Mouse (Mus musculus): Measurements from ENCODE around the gene Atf3.
"Not testable (repeated sequence)": the region's sequence is repeated elsewhere in the genome, so short reads cannot be mapped to it uniquely, and the experiment has no call there.

Gene Atf3

DNA sequence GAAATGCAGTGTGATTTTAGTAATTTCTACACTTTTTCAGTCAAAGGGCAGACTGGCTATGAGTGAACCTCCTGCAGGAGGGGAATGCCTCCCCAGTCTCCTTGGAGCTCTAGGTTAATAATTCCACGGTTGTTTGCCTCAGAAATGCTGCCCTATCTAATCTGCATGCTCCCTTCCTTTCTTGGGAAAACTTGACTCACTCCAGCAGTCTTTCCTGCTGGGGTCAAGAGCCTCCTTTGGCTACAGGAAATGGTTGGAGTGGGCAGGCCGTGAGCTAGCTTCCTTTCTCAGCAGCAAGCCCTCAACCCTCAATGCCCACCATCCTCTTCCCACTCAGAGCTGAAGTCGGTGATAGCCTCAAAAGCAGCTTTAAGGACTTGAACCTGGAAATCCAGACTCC lies 63.5 kb downstream of the Atf3 start:
- DNase-seq (ENCODE audit: low read depth in 2 of 2, low spot score in 2 of 2): no peak

DNA sequence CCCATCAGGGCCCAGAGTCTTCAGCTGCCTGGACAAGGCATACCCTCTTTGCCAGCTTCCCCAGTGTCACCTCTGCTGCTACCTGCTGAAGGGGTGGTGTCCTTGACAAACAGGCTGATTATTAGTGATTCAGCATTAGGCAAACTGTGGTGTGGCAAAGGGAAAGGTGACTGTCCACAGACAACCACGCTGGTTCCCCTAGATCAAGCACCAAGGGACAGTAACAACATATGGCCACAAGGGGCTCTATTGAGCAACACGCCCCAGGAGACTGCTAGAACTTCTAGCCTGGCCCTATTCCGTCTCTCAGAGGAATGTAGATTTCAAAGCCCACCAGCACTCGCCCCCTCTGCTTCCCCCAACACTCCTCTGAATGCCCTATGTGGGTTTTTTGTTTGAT lies 64.8 kb downstream of the Atf3 start:
- DNase-seq (ENCODE audit: low read depth in 2 of 2, low spot score in 2 of 2): peak; percentile 16 to 34

- DNase-seq (ENCODE audit: low read depth in 2 of 2, low spot score in 2 of 2): no peak
Observed at GRCm38 (mm10) chr1:191150924-191151605, 66.8 kb downstream of the Atf3 start.

DNA sequence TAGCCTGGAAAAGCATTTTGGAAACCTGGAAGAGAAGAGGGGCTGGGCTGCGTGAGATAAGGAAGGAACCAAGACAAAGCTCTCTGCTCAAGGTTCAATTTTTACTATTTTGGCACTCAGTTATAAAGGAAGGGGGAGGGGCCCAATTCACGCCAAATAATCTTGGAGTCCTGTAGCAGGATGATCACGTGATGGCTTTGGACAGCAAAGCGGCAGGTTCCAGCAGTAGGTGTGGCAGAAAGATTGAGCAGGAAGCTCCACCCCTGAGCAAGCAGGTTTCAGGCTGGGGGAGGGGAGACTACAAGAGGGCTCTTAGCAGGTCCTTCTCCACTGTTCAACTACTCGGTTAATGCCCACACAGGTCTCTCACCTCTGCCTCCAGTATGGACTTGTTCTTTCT lies 68.3 kb downstream of the Atf3 start:
- not testable (repeated sequence) for DNase-seq (ENCODE audit: low read depth in 2 of 2, low spot score in 2 of 2)

GRCm38 (mm10) chr1:191140983-191141382 lies 76.9 kb downstream of the Atf3 start:
- no peak for DNase-seq (ENCODE audit: low read depth in 2 of 2, low spot score in 2 of 2)

DNA sequence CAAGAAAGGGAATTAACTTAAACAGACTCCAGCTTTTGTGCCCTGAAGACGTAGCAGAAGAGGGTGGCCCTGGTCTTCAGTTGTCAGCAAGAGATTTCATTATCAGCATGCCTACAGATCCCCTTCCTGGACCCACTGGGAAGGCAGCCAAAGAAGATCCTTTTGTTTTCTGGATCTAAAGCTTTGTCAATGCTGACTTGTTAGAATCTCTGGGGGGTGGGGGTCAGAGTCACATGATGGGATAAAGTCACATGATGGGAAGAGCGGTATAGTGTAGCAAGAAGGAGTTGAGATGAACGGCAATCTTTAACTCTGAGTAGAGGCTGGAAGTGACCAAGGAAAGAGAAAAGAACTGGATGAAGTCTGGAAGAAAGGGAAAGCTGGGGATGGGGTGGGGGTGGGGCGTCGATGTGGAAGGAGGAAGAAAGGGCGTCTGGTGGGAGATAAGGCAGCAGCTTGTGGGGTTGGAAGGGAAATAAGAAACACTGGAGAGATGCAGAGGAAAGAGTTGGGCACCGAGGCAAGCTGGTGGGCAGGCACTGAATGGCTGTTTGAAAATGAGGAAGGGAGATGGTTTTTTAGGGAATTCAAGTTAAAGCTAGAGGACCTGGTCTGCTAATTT lies 78.9 kb downstream of the Atf3 start:
- no peak for DNase-seq (ENCODE audit: low read depth in 2 of 2, low spot score in 2 of 2)

- no peak for DNase-seq (ENCODE audit: low read depth in 2 of 2, low spot score in 2 of 2)
Observed at GRCm38 (mm10) chr1:191138436-191138835, 79.4 kb downstream of the Atf3 start.

DNA sequence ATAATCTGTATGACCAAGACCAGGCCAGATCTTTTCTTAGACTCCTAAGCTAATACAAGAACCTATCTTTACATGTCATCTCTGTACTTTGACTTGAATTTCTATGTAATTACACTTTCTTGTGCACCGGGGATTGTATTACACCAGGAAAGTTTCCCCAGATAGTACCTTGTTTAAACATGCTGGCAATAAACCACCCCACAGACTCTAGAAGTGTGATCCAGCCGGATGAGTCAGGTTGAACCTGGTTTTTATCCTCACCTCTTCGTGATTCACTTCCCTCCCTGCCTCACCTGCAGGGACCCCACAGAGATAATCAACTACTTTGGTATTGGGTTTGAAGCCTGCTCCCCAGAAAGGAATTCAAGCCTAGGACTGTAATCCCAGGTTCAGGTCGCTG lies 82.4 kb downstream of the Atf3 start:
- DNase-seq (ENCODE audit: low read depth in 2 of 2, low spot score in 2 of 2): no peak

GRCm38 (mm10) chr1:191132934-191133333 lies 84.9 kb downstream of the Atf3 start:
- DNase-seq (ENCODE audit: low read depth in 2 of 2, low spot score in 2 of 2): no peak

DNA sequence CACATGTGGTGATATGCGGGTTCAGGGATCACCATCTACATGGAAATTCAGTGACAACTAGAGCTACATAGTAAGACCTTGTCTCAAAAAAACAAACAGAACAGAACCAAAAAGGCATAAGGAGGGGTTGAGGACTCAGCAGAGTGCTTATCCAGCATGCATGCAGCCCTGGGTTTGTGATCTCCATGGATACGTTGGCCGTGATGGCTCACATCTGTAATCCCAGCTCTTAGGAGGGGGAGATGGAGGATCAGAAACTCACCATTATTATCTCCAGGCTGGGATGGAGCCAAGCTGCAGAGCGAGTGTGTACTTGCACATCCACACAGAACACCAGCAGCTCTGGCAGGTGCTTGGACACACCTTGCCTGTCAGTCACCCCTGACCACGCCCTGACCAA lies 85.6 kb downstream of the Atf3 start:
- no peak for DNase-seq (ENCODE audit: low read depth in 2 of 2, low spot score in 2 of 2)

GRCm38 (mm10) chr1:191131692-191132091 lies 86.1 kb downstream of the Atf3 start:
- DNase-seq (ENCODE audit: low read depth in 2 of 2, low spot score in 2 of 2): no peak

DNA sequence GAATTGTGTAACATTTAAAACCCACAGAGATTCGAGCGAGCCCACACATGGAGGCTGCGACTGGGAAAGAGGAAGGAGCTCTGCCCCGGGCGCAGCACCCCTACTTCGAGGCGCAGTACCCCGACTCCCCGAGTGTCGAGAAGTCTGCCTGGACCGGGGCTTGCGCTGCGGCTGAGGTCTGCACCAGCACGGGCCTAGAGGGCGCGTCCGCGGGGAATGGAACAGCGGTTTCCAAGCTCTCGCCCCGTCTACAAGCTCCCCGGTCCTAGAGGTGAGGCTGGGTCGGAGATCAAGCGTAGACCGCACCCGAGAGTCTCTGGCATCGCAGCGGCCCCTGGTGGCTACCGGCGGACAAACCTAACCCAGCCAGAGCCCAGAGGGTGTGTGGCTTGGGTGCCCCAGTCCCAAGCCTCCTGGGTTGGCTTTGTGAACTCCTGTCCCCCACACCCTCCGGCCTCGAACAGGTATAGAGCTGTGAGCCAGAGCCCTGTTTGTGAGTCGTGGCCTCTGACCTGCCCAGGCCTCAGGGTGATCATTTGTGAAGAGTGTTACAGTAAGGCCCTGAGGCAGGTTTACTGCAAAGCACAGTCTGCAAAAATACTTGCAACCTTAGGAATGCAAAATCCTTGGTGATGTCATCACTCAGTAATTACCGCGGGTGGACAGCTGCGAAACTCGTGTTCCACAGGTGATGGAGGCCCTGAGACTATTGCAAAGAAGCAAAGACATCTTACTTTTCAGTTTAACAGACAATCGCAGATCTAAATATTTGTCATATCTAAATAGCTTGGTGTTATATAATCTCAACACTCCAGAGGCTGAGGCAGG lies 91.8 kb downstream of the Atf3 start:
- DNase-seq (ENCODE audit: low read depth in 2 of 2, low spot score in 2 of 2): peak; percentile 40 to 51

- no peak for DNase-seq (ENCODE audit: low read depth in 2 of 2, low spot score in 2 of 2)
Observed at GRCm38 (mm10) chr1:191124288-191124687, 93.6 kb downstream of the Atf3 start.

DNA sequence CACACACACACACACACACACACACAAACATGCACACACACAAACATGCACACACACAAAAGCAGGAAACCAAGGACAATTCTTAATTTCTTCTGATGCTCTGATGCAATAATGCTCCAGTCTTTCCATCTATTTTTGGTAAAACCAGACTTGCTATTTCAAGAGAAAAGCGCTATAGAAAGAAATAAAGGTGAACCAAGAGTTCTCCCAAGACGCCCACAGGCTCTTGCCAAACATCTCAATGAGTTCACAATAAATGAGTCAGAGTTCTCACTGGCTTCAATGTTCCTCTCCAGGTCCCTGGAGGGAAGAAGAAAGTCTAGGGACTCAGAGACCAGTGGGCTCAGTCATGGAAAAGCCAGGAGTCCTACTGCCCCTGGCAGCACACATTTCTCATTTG lies 94.1 kb downstream of the Atf3 start:
- no peak for DNase-seq (ENCODE audit: low read depth in 2 of 2, low spot score in 2 of 2)

DNA sequence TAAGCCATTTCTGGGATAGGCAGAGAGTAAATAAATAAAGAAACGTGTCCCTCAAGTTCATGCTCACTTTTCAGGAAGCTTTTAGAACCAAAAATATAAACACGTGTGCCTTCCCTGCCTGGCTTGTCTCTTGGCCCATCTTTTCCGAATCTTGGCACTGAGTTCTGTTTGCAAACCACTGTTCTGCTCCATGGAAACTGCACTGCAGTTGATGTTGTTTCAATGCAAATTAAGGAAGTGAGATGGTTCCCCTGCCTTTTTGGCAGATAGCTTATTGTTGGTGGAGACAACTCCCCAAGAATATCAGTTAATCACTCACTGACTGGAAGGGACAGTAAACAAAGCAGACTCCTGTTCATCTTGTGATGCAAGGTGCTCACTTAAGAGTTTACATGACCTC lies 95.1 kb downstream of the Atf3 start:
- no peak for DNase-seq (ENCODE audit: low read depth in 2 of 2, low spot score in 2 of 2)

Measured in CD8-positive naive resting alpha-beta T cell, adult 2 months (primary cell).